Mouse (Mus musculus): ENCODE results near the gene Ankrd63. TPM values are rescaled to one million over a fixed set of nuclear protein-coding genes. Genes with fewer than 3 reads are reported as not detected.

Ankrd63 gene
- total RNA-seq, 2 experiments from 2014 or later: 0.09 to 0.15 TPM

DNA sequence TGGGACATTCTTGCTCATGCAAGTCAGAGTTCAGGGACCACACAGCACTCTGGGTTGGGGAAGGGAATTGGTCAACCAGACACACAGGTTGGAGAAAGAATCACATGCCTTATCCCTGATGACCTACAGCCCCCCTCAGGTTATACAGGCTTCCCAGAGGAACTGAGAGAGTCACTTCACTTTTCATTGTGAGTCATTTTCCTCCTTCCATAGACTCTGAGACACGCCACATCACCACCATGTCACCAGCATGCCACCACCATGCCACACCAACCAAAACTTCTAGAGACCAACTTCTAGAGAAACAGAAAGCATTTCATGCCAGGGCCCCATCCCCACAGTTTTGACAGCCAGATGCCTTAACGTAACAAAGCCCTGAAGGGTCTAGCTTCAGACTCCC lies 23.1 kb upstream of the Ankrd63 start:
- no peak for DNase-seq

DNA sequence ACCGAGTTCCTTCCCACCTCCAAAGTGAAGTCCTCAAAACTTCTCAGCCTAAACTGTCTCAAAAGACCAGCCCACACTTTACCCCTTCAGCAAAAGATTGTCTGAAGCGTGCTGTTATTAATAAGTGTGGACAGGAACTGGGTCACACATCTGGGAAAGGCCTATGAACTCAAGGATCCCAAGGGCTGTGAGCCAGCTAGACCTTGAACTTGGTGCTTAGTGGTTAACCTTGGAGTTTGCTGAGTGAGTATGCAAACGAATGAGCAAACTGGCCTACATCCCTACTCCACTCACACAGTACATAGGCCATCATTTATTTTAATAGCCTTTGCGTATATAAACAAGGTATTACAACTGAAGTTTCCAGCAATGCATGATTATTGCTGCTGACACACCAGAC lies 21.7 kb upstream of the Ankrd63 start:
- peak; percentile 43 for DNase-seq

DNA sequence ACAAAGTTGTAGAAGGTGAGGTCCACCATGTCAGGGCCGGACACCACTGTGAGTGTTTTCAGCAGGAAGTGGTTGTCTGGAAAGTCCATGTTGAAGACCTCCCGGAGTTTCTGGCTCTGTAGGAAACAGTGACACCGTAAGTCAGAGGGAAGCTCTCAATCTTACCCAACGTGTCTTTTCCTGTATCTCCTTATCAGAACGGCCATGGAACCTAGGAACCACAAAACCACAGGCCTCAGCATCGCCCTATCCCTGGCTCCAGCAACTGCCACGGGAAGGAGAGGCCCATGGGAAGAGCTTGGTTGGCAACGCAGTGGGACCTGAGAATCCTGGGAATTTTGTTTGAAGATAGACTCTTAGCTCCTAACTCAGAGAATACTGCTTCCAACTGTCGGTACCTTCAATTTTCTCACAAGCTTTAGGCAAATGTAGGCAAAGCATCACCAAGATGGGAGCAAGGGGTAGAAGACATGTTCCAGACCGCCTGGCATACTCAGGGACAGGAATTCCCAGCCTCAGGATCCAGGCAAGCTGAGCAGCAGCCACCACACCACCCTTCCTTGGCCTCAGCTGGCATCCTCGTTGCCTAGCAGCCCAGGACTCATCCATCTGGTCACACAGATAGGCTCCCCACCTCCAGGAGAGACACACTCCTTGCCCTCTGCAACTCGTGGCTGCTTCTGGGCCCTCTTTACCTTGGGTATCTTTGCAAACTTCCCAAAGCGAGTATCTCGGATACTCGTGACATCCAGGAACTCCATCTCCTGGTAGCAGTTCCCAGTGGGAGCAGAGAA lies 20.1 kb upstream of the Ankrd63 start:
- DNase-seq: no peak

DNA sequence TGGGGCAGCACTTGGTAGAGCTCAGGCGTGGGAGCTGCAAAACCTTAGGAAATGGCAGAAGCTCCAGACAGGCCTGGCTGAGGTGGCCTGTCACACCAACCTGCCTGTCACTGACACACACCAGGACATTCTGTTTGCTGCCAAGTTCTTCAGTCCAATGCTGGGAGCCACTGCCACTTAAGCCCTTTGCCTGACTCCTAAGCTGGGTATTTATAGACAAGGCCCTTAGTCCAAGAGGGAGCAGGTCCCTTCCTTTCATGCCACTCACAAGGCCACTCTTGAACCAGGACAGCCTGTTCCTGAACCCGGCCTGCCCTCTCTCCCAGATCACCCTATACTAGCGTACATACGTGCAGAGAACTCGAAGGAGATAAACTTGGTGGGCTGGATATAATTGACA lies 12.9 kb upstream of the Ankrd63 start:
- DNase-seq: no peak

DNA sequence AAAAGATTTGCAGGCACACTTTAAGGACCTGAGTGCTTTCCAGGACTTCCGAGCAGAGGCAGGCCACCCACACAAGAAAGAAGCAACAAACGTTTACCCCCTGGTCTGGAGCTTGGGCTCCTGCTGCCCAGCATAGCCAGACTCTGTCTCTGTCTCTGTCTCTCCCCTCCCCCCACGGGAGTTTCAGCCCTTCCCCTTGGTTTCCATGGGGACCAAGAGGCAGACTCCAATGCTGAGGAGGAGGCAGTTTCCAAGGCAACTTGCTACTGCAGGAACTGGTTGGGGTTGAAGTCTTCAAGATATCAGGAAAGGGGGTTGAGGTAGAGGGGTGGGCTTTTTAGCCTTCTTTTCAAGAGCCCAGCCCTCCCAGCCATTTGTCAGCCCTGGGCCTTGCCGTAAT lies 10.5 kb upstream of the Ankrd63 start:
- no peak for DNase-seq

DNA sequence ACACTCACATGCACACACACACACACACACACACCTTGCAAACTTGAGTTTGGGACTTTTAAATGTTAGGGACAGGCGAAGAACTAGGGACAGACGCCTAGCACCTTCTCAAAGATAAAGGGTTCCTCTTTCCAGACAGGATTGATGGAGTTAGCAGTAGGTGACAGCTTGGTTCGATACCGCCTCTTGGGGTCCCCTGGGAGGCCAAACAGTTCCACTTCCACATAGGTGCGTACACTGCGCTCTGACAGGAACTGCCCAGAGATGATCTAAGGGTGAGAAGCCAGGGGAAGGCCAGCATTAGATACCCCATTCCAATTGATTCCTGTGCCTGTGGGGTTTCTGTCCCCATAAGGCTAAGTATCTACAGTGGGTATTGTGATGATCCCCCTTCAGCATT lies 9.9 kb upstream of the Ankrd63 start:
- DNase-seq: no peak

DNA sequence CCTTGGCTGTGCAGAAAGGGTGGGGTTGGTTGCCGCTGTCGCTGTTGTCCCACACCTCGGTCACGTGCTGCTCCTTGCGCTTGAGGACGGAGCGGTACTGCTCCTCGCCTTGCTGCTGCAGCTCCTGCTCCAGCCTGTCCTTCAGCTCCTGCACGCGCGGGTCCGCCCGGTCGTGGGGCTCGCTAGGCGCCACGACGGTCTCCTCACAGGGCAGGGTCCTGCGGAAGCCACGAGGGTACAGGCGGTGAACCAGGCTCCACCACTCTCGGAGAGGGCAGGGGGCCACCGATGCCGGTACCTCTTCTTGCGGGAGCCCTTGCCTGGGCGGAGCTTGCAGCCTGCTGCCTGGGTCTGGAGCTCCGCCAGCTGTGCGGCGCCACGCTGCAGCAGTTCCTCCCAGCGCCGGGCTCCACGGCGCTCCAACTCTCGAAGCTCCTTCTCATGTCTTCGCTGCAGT lies 7.3 kb upstream of the Ankrd63 start:
- DNase-seq: peak; percentile 75

DNA sequence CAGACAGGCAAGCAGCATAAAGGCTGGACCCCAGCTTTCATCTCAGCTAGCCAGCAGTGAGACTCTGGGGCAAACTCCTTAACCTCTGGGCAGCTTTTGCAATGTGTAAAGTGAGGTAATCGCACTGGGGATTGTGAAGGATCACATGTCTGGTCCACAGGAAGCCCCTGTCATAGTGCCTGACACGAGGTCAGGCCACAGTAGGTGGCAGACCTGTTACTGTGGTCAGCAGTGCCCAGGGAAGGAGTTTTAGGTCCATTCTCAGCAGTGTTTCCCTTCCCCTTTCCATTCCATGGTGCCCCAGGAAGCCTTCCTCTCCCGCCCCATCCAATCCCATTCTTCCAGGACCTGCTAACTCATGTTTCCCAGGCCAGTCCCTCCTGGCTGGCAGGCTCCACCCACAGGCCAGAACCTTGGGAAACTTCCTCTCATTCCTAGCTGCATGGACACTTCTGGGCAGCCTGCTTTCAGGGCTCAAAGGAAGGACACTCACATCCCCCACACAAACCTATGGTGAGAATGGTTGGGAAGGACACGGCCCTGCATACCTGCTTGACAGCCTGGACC lies 6.0 kb upstream of the Ankrd63 start:
- no peak for DNase-seq

DNA sequence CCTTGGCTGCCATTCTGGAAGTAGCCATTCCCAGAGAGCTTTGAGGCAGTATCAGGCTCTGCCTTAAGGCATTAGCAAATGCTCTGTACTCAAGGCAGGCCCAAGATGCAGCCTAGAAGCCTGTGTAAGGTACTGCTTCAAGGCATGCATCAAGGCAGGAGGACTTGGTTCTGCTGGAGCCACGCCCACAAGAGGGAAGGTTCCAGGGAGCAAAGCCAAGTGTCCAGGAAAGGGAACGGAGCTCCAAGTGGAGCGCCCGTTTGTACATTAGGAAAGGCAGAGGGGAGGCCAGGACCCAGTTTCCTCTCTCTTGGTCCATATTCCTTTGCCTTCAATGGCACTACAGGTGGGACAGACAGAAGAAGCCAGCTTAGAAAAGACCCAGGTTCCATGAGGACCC lies 4.7 kb upstream of the Ankrd63 start:
- no peak for DNase-seq

DNA sequence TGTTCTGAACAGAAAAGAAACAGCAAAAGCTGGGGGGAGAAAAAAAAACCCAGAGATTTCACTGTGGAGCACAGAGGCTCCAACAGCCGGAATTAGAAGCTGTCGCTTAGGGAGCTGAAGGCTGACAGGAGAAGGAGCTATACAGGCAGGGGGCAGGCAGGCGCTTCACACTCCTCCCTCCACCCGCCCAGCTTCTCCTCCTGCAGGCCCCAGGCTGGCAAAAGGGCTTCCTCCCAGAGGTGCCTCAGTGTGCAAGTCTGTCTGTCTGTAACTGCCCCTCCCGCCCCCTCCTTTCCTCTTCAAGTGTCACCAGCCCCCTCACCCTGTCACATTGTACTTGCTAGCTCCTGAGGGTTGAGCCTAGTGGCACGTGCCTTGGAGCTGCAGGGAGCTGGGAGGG lies 2.7 kb upstream of the Ankrd63 start:
- no peak for DNase-seq

DNA sequence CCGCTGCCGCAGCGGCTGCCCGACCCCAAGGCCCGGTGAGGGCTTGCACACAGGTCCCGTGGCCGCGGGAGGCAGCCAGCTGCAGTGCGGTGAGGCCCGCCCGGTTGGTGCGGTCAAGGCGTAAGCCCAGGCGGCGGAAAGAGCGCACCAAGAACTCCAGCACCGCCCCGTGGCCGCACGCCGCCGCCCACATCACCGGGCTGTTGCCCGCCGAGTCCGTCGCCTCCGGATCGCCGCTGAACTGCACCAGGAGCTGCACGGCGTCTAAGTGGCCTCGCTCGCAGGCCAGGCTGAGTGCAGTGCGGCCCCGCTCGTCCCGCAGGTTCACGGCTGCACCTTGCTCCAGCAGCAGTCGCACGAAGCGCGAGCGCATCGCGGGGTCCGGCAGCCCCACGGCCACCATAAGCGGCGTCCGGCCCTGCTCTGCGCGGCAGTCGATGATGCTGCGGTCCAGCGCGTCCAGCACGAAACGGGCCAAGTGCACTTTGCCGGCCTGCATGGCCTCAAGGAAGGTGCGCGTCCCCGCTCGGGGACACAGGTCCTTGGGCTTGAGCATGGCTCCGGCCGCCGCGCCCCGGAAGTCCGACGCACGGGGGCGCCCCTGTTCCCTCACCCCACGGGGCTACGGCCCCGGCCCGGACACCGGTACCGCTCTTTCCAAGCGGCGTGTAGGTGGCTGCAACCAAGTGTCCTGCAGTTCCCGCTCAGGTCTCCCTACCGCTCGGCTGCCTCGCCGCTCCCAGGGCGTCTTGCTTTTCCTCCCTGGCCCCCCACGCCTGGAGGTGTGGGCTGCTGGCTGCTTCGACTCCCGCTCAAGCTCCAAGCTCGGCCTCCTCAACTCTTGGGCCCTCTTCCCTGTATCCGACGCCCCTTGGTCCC lies 641 bp downstream of the Ankrd63 start:
- DNase-seq: peak; percentile 67

DNA sequence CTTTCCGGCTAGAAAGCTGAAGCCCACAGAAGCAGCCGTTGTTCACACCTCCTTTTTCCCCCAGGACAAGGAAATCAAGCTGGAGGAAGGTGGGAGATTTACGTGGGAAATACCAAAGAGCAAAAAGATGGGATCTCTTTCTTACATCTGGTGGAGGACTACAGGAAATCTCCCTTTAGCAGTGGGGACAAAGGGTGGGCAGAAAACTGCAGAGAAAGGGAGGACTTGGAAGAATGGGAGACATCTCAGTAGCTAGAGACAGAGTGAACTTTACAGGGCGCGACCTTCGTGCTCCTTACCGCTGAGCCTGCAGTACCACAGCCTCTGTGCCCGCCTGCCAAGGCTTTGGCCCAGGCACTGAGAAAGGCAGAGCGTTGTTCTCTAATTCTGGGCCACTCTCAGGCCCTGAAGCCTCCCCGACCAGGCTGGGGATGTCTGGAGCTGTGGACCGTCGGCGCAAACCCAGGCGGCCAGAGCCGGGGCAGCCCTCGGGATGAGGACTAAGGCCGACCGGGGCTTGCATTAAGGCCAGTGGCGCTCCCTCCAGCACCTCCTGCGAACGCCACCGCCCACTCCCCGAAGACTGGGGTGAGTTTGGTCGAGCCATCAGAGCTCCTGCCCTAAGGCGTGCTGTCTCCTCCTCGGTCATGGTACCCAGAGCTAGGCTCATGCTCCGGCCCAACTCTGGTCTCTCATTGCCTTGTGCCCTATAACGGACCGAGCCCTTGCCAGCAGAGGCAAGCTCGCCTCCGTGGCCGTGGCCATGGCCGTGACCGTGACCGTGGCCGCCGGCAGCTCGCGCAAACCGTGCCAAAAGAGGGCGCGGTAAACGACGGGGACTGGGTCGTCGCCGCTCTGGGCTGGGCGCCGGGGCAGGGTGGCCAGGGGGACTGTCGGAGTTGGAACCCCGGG lies 1.5 kb downstream of the Ankrd63 start:
- peak; percentile 45 for DNase-seq

DNA sequence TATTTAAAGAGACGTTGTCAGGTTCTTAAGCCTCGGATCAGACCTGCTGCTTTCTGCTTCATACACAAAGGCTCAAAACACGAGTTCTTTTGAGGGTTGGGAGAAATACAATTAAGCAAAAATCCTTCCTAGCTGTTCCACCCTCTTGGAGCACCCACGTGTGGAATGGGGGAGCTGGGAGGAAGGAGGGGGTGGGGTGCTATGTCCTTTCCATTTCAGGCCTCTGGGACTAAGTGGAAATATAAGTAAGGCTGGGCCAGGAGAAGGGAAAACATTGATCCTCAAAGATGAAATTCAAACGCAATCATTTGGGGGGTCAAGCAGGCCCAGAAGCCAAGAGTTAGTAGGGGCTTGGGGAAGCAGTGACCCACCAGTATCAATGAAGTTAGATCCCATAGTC lies 2.6 kb downstream of the Ankrd63 start:
- DNase-seq: no peak

DNA sequence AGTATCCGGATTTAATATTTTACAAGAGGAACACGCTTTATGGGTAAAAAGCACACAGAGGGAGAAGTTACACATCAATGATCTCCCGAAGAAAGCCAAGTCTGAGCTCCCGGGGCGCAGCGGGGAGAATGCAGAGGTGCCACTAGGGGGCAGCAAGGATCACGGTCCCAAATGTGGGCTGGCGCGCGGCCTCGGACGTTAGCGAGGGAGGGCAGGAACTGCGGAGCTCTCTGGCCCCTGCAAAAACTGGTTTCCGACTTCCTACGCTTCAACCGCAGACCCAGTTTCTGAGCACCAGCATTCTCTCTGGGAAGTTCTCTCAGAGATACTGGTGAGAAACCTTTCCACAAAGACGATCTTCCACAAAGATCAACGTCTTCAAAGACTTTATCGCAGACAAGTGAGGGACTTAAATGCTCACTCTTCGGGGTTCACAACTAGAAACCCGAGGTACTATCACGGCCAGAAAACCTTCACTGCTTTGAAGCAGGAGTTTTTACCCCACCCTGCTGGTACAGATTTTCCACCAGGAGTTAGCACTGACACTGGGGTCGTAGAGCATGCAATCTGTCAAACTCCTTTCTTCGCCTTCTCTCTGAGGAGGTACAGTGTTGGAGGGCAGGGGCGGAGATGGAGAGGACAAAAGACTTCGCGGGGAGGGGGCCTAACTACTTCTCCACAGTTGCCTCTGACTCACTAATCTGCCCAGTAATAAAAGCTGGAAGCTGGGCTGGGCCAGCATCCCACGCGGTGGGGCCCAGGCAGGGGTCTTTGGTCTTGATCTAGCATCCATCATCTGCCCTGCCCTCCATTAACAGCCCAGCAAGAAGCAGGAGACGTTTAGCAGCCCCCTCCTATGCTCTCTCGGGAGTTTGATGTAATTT lies 3.3 kb downstream of the Ankrd63 start:
- peak; percentile 94 for DNase-seq

DNA sequence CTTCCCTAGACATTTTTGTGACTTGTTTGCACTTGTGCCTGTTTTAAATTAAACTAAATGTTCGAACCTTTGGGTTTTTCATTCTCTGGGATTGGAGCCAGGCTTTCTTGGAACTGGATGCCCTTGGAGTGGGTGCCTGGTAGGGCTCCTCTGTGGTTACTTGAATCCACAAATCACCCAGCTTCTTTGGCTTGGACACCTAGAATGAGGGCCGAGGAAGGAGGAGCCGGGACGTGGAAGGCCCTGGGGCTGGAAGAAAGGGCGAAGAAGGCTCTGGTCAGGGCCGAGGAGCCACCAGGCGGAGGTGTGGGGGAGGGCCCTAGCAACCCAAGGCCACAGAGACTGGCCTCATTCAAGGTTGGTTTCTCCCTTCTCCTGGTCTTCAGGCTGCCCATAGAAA lies 5.8 kb downstream of the Ankrd63 start:
- DNase-seq: peak; percentile 66

DNA sequence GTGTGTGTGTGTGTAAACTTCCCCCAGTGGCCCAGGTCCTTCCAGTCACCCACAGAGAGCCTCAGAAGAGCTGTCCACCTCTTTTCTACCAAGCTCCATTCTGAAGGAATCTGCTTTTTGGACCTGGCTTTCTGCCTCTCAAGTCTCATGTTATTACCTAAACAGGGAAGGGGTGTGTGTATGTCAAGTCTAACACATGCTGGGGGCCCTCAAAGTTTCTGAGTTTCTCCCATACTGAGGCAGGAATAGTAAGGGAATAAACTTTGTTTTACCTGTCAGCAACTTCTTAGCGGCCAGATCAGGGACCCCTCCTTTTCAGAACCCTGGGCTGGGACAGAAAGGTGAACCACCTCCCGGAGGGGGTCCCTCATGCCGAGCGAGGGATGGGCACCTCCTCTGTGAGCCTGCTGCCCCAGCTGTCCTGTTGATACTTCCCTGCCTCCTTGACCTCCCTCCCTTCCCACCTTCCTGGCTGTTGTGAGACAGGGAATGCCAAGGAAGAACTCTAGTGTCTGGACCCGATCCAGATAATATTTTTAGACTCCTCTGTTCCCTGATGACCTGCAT lies 6.4 kb downstream of the Ankrd63 start:
- no peak for DNase-seq

DNA sequence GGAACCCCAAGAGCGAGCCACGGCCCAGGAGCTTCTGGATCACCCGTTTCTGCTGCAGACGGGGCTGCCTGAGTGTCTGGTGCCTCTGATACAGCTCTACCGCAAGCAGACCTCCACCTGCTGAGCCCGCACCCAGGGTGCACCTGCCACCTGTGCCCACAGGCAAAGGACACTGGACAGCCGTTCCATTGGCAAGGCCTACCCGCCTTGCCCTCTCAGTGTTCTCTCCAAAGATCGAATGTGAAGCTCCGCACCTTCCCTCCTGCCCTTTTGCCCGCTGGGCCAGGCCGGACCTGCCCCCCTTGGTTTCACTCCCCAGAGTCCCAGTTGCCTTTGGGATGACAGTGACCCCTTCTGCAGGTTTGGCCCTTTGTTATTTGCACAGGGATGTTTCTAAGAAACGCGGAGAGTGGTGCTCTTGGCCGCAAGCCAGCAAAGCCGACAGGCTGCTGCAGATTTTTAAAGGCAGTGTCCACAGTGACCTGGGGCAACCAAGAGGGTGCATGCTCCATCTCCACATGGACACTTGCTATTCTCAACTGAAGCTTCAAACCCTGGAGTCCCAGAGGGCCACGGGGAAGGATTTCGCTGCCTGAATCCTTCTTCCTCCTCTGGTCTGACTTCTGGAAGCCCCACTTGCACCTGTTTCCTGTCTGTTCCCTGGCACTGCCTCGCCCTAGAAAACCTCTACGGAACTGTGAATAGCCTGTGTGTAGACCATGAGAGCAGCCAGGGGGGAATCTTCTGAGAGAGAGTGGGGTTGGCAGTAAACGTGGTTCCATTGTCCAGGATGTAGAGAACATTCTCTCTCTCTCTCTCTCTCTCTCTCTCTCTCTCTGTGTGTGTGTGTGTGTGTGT lies 7.1 kb downstream of the Ankrd63 start:
- peak; percentile 51 for DNase-seq

DNA sequence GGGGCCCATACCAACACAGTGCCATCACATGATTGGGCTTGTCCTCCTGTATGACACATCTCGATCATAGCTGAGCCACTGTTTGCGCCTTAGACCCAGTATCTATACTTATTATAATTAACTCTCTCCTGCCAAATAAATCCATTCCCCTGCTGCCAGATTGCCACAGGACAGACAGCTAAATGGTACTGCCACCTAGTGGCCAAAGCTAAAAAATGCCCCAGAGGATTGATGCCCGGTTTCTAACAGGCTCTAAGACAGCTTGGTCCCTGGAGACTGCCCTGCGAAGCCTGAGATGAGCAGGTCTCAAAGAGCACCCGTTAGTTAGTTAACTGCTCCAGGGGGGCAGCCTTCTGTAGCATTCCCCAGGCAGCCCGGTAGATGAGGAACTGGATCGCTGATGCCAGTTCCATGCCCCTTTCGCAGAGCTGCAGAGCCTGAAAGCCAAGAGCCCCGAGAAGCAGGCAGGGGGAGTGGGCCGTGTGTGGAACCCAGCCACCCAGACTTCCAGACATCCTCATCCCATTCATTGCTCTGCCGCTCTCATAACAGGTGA lies 8.0 kb downstream of the Ankrd63 start:
- DNase-seq: peak; percentile 73

DNA sequence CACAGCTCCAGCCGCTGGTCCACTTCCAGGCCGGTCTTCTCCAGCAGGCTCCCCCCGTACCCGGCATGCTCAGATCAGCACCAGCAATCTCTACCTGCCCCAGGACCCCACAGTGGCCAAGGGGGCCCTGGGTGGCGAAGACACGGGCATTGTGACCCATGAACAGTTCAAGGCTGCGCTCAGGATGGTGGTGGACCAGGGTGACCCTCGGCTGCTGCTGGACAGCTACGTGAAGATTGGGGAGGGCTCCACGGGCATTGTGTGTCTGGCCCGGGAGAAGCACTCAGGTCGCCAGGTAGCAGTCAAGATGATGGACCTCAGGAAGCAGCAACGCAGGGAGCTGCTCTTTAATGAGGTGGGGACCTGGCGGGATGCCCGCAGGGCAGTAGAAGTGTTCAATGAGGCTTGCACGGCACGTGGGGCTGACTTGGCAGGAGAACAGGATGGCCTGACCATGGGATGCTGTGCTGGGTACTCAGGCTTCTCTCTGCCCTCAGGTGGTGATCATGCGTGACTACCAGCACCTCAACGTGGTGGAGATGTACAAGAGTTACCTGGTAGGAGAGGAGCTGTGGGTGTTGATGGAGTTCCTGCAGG lies 10.3 kb downstream of the Ankrd63 start:
- no peak for DNase-seq
